Mouse (Mus musculus) left cerebral cortex, postnatal 14 days (tissue): ENCODE results near the gene Zbtb20. TPM values are rescaled to one million over a fixed set of nuclear protein-coding genes. Genes with fewer than 3 reads are reported as not detected.
"Not testable (repeated sequence)": the region's sequence is repeated elsewhere in the genome, so short reads cannot be mapped to it uniquely, and the experiment has no call there.

Source experiments
- DNase-seq, 2 experiments: peaks; one replicate each; pipeline ENCODE4 v3.0.0; 2021 to 2022; ENCODE audit warnings: low spot score in 2 of 2, mixed read lengths in 1 of 2
- intact Hi-C: fragments of 180-260 bp; cut with DNase I; formaldehyde crosslinking; loops from one replicate; pipeline ENCODE4 v1.15.1; 2025
- total RNA-seq, 2 experiments: library from RNA; stranded (reverse); gene quantifications; 2 replicates each; pipeline ENCODE4 v1.2.3; 2021

The Zbtb20 gene
- total RNA-seq, 2 experiments from 2014 or later: 48.4 to 53.0 TPM

DNA sequence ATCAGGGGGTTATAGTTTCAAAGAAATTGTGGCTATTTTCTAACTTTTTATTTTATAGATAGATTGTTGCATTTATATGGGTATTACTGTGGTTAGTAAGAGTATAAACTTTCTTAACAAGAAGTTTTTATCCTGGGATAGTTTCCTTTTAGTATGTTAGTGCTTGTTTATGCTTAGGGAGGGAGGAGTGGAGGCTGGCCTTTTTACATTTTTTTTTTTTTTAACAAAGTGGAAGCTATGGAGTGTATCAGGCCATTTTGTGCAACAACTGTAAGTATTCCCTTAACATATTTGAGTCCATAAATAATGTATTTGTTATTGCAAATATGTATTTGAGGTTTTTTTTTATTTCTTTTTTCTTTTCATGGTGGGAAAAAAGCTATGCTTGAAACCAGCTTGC, 32.7 kb downstream of the Zbtb20 start:
- intact Hi-C loops: loop anchor here (2.0 kb wide), 1 partner anchor 32 kb away; no protein-coding TSS in a partner anchor

DNA sequence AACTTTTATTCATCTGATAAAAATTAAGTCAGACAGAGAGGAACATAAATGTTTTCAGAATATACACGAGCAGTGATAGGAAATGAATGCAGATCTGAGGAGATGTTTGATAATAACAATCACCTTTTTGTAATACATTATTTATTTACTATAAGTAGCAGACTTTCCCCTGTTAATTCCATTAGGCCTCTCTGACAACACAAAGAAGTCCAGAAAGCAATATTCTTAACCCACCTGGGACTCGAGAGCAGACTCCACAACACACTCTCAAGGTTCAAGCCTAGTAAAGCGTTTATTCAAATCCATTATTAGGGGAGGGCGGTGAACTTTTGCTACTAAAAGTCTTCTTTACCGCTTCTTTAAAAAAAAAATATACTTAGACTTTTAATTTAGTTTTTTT, 33.2 kb downstream of the Zbtb20 start:
- DNase-seq: no peak
- intact Hi-C loops: loop anchor here (2.0 kb wide), 1 partner anchor 32 kb away; no protein-coding TSS in a partner anchor

More for the DNA sequence above, 32.7 kb downstream of the Zbtb20 start:
- no peak for DNase-seq

DNA sequence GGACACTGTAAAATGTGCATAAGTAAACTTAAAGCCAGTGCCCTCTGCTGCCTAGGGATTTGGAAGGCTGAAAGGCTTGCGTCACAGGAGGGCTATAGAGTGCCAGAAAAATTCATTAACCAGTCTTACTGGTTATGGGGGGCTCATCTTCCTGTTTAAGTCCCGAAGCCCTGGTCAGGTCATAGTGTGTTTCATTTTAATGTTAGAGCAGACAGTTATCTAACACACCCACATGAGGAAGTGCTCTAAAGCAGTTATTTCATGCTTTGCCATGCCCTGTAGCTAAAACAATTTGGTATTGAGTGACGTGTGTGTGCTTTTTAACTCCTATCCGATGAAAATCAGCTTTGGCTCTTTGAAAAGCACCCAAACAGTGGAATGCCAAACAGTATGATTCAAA, 34.3 kb downstream of the Zbtb20 start:
- intact Hi-C loops: loop anchor here (5.0 to 10.0 kb wide), 4 partner anchors 73 to 738 kb away; no protein-coding TSS in a partner anchor
- DNase-seq: no peak

DNA sequence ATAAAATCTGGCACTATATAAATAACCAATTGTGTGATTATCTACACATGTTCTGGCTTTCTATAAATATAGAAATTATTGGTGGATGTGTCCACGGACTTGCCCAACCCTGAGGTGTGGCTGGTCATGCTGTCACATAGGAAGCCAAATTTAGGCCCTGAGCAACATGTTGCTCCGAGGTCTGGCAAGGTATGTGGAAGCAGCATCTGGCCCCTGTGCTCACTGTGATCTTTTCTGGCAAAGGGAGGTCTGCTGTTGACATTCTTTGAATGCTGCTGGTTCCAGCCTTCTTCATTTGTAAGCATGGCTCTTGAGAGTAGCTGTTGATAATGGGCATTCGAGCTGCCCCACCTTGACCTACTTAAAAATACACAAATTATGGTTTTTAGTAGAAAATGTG, 35.0 kb downstream of the Zbtb20 start:
- intact Hi-C loops: loop anchor here (5.0 to 10.0 kb wide), 4 partner anchors 73 to 738 kb away; no protein-coding TSS in a partner anchor
- DNase-seq: no peak

DNA sequence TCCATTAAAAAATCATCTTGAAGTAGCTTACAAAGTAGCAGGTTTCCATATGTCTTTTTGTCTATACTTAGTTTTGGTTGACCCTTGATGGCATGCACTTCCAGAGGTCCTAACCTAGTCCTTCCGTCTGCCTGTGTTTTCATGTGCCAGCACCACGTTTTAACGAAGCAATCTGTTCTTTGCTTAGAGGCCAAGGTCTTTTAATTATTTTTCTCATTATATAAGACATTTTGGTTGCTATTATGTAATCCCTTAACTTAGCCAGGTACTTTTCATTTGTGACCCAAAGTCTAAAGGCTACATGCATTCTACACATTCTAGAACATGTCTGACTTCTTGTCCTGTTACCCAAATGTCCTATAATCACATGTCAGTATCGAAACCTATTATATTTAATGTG, 35.6 kb downstream of the Zbtb20 start:
- intact Hi-C loops: loop anchor here (5.0 to 10.0 kb wide), 4 partner anchors 74 to 739 kb away; no protein-coding TSS in a partner anchor
- DNase-seq: no peak

DNA sequence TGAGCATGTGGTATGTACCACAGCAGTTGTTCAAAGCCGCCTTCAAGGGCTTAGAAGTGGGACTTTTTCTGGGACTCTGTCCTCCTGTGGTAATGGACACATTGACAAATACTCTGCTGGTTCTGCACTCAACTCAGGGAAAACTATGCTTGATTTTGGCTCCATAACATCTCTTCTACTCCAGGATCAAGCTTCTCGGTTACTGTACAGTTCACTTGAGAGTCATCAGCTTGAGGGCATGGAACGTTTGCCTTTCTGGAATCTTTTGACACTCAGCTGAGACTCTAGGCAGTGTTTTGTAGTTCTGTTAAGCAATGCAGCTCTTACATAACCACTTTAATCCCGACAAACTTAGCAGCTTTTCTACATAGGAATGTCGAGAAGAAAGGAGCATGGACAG, 36.1 kb downstream of the Zbtb20 start:
- no peak for DNase-seq
- intact Hi-C loops: loop anchor here (5.0 to 10.0 kb wide), 4 partner anchors 75 to 740 kb away; no protein-coding TSS in a partner anchor

DNA sequence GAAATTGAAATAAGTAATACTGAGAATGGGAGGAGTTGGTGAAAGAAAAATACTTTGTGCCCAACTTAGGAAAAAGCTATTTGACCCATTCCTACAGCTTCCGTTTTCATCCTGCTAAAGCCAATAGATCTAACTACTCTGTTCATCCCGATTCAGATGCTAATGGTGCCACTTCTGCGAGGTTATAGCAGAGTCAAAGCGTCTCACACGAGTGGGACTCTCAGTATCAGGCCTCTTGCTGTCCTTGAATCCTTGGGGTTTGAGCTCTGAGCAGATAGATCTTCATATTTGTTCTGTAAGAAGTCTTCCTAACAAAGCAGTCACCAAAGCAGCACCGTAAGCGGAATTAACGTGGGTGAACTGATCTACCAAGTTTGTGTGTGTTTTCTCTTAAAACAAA, 37.6 kb downstream of the Zbtb20 start:
- no peak for DNase-seq
- intact Hi-C loops: loop anchor here (5.0 to 10.0 kb wide), 4 partner anchors 76 to 741 kb away; no protein-coding TSS in a partner anchor

DNA sequence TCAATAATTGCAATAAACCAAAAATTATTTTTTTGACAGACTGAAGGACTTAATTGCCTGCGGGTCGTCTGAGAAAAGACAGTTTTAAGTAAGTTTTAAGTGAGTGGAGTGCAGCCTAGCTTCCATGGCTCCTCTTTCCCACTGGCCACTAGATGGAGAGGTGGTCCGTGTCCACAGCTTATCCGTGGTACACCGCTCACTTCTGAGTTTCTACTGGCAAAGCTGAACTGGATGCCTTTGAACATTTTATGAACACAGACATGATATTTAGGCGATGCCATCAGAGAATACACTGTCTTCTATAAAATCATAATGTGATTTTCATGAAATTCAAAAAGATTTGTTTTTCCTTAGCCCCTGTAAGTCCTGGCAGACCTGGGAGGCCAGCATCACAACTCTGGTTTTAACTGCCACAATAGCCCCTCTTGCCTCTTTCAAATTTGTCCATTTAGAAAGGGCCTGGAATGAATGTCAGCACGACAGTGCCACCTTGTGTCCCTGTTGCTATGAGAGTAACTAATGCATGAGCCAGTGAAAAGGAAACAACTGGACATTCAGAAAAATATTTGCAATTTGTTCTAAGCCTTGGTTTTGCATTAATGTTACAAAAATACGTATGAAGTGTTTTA, 38.9 kb downstream of the Zbtb20 start:
- peak; percentile 67 to 73 for DNase-seq
- intact Hi-C loops: loop anchor here (5.0 to 10.0 kb wide), 4 partner anchors 77 to 742 kb away; no protein-coding TSS in a partner anchor

DNA sequence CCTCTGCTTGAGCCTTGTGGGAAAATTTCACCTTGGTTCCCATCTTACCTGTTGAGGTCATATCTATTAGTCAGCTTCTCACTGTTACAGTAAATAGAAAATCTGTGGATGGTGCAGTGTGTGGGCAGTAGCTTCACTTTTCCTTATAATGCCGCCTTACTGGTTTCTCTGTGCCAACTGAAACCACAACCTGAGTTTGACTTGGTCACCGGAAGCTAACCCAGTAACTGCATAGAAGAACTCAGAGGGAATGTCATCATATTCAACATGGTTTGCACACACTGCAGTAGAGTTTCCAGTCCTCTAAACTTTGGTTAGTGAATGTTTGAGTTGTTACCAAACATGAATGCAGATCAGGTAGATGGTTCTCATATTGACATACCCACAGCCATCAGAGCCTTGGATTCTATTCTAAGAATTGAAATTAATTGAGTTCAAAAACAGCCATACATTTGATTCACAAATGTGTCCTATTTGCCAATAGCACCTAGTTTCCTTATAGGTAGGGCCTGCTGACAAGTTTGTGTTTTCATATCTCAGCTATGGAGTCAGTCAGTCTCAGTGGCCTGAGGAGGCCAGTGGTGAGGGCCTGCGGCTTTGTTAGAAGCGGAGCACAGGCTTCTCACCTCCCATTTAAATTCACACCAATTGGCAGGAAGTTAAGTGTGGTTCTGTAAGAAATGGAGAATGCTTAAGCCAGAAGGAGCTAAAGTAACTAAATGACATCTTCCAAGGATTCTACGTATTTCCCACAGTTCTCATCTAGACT, 44.5 kb downstream of the Zbtb20 start:
- intact Hi-C loops: loop anchor here (5.0 to 10.0 kb wide), 2 partner anchors 585 to 743 kb away; no protein-coding TSS in a partner anchor
- DNase-seq: no peak

DNA sequence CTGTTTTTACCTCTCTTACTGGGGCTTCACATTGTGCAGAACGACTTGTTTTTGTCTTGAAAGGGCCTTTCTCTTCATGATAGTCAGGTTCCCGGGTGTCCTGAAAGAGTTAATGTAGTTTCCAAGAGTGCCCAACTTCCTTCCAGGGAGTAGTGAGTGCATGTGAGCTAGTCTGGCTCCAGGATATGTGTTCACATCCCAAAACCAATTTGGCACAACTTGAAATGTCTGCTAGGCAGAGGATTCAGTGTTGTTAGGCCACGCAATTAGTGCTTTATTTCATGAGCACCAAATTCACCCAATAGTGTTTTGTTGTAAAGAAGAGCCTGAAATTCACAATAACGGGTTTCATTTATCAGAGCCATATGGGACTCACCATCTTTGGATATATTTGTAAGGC, 45.8 kb downstream of the Zbtb20 start:
- DNase-seq: no peak
- intact Hi-C loops: loop anchor here (5.0 kb wide), 1 partner anchor 744 kb away; no protein-coding TSS in a partner anchor

DNA sequence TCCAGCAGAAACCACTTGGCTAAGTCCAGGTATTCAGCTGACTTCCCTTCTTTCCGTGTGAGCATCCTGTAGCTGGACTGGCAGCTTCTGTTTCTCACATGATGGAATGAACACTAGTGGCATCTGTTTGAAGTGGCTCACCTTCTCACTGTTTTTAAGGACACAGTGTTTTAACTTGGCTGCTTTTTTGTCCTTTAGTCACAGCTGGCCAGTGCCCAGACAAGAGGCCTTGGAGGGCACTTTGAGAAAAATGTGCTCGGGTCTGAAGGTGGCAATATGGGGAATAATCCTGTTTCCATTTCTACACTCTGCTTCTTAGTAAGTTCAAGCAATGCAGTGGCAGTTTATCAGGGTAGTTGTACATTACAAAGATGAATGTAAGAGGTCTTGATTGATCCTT, 62.5 kb downstream of the Zbtb20 start:
- DNase-seq: no peak
- intact Hi-C loops: no loop called here

DNA sequence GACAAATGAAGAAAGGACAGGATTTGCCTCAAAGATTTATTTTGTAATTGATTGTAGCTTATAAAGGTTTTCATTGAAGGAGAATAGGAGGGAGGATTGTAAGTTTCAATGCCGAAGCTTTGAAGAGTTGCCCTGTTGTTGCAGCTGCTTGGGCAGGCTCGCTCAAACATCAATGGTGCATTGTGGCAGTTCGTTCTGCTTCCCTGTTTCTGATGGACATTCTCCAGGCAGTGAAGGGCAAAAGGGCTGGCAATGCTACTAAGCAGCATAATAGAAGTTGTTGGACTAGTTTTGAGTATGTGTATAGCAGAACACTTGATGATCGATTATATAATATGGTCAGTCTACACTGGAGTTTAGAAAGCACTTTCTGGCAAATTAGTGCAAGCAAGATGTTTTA, 71.3 kb downstream of the Zbtb20 start:
- intact Hi-C loops: no loop called here
- peak; percentile 7 to 28 for DNase-seq

DNA sequence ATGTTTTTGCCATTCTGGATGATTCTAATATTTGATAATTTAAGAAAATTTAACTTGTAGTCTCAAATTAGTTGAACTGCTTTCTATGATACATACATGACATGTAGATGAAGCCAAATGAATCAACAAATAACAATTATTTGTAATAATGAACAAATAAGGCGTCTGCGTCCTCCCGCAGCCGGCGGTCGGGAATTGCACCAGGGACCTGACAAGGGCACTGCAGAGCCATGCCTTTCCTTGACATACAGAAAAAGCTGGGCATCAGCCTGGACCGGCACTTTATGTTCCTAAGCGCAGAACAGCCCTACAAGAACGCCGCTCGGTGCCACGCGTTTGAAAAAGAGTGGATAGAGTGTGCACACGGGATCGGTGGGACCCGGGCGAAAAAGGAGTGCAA, 79.7 kb downstream of the Zbtb20 start:
- DNase-seq, intact Hi-C loops: not testable (repeated sequence)

DNA sequence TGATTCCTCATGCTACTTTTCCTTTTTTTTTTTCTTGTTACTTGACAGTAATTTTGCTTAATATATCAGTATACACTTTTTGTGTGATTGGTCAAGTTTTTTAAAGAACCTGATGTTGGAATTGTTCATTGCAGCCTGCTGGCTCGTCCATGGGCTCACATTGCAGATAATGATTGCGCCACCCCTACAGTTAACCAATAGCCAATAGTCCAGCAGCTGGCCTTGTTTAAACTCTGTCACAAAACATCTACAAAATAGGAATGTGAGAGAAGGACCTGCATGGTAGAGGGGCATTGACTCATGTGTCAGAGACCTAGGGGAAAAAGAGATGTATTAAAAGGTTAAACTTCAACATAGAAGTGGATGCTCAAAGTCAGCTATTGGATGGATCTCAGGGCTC, 97.2 kb downstream of the Zbtb20 start:
- intact Hi-C loops: no loop called here
- DNase-seq: no peak

DNA sequence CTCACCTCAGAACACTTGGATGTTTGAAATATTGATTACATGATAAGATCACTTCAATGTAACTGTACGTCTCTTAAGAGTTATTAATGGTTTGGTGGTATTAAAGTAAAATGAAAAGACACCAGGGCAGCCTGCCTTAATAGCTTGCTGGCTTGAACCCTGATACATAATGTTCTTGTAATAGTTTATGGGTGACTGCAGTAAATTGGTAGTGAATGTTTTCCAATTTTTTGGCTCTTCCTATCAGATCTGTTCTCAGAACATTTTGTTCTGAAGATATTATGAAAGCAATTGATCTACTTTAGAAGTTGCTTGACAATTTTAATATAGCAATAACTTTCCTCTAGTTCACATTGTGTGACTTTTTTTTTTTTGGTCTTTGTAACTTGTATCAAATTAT, 123.2 kb downstream of the Zbtb20 start:
- no peak for DNase-seq
- intact Hi-C loops: no loop called here

DNA sequence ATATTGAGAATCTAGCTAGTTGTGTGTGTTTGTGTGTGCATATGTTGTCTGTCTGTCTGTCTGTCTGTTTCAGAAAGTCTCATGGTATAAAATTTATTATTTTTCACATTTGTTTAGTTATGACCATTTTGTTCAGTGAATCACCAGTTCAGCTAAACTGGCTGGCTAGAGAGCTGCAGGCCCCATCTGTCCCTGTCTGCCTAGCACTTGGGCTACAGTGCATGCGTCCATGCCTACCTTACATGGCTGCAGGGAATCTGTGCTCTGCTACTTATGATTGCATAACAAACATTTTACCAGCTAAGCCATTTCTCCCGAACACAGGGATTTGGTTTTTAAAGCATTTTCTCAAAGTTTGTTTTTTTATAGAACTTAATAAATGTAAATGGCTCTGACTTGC, 150.7 kb downstream of the Zbtb20 start:
- intact Hi-C loops: no loop called here
- DNase-seq: no peak

DNA sequence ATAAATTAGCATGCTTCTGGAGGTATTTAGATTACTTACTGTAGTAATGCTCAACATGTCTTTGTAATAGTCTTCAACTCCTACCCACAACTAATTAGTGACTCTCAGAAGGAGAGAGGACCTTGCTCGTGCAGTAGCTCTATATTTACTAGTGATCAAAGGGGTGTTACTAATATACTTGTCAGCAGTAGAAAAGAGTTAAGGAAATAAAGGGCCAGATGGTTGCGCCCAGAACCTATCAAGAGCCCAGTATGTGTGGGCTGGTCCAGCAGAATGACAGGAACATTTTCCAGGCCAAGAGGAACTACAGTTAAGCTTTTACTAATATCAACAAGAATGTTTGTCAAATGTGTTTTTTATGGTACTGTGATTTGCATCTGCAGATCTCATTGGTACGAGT, 153.6 kb downstream of the Zbtb20 start:
- DNase-seq: no peak
- intact Hi-C loops: no loop called here

DNA sequence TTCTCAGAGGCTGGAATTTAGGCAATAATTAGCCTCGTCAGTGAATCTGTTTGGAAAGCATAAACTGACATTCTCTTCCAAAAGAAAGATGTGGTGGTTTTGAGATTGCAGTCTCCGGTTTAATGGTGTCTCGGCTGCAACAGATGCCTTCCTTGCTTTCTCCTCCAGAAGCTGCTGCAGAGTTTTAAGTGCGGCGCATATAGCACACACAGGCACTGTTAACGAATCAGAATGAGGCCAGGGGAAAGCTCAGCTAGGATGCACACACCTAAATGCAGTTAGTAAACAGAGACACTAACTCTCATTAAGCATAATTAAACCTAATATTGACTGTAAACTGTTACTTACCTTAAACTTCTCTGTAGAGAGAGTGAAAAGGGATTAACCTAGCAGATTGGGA, 160.0 kb downstream of the Zbtb20 start:
- no peak for DNase-seq
- intact Hi-C loops: no loop called here

DNA sequence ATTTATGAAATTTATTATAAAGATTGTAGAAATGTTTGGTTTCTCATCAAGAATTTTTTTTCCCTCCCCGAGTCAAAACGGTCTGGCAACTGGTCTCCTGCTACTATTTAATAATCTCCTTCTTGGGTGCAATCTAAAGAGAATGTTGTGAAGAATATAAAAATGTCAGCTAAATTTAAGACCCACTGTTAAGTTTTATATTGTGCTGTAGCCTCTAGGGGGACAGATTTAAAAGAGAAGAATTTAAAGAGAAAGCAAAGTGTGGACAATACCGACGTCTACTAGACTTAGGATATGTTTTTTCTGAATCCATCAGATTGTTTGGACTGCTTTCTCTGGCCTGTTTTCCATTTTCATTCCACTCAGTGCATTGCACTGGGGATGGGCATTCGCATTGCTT, 160.8 kb downstream of the Zbtb20 start:
- DNase-seq: no peak
- intact Hi-C loops: no loop called here

DNA sequence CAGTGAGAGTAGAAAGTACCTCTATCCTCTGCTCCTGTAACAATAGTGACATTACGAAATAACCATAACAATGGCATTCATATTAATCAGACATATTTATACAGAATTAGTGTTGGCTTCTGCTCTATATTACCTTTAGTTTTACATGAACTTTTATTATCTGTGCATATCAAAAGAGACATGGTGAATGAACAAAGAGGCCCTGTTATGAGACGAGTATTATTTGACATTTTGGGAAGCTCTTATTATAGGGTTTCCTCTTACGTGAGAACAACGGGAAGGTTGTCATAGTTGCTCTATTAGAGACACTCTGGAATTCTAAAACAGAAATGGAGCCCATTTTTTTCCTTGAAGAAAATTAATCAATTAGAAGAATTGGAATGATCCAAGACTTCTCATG, 161.6 kb downstream of the Zbtb20 start:
- intact Hi-C loops: no loop called here
- no peak for DNase-seq

DNA sequence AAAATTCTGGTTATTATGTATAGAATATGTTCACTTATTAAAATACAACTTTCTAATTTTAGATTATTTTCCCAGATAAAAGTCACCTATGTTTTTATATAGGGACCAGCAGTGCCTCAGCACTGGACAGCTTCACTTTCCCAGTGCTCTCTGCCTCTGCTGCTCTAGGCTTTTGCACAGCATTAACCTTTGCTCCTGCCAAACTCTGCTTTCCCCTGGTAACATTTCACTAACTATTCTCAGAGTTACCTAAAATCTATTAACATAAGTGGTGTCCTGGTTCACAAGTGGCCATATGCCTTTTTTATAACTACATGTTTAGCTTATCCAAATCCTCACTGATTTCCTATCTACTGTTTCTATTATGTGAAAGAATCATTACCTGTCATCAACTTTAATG, 169.9 kb downstream of the Zbtb20 start:
- intact Hi-C loops: no loop called here
- DNase-seq: no peak
